Comparison of ENCODE assay signal across 8 mouse cellular contexts in genomic region chr9:37567892-37568604, GRCm38 (mm10). TPM values are rescaled to one million over a fixed set of nuclear protein-coding genes. Genes with fewer than 3 reads are reported as not detected.
DNase-seq lines count a peak whose midpoint lies in the region; ATAC-seq and TF ChIP-seq lines count a peak whose summit lies in the region.

No protein-coding gene starts in this region.

- peak overlapping the region; percentile 31 for H3K27ac ChIP-seq in gastrocnemius, adult 2 months
- peak overlapping the region; percentile 92 for H3K27ac ChIP-seq in cortical plate, adult 2 months (ENCODE audit: insufficient read depth, low read length)
- H3K27ac ChIP-seq in hindbrain, embryonic 14.5 days: no peak overlapping the region
- no peak overlapping the region for H3K27ac ChIP-seq in limb, embryonic 11.5 days (replicated peaks; ENCODE audit: low read depth, low read length)

- no peak overlapping the region for H3K9ac ChIP-seq in hindbrain, embryonic 14.5 days
- H3K9ac ChIP-seq in limb, embryonic 11.5 days (ENCODE audit: low read length): no peak overlapping the region

- TF ChIP-seq CTCF in gastrocnemius, adult 2 months (IDR thresholded peaks at IDR 0.05): no peak
- no peak for TF ChIP-seq CTCF in cortical plate, adult 2 months (IDR thresholded peaks at IDR 0.05; ENCODE audit: extremely low read depth, insufficient read depth, low read length)

- no peaks in the 10 kb centered on the region for H3K36me3 ChIP-seq in hindbrain, embryonic 14.5 days (replicated peaks; ENCODE audit: control insufficient read depth, insufficient read depth)
- H3K36me3 ChIP-seq in limb, embryonic 11.5 days (ENCODE audit: control insufficient read depth, insufficient read depth, low read length): no peaks in the 10 kb centered on the region

- no peaks in the 10 kb centered on the region for H3K9me3 ChIP-seq in hindbrain, embryonic 14.5 days (ENCODE audit: control insufficient read depth, low read length)
- no peaks in the 10 kb centered on the region for H3K9me3 ChIP-seq in limb, embryonic 11.5 days (ENCODE audit: control insufficient read depth, low read length)

- peaks cover 10% of the 10 kb centered on the region for H3K4me1 ChIP-seq in cortical plate, adult 2 months (ENCODE audit: control insufficient read depth, insufficient read depth, low read length)
- H3K4me1 ChIP-seq in hindbrain, embryonic 14.5 days (replicated peaks; ENCODE audit: control insufficient read depth, insufficient read depth, low read length): peaks cover 10% of the 10 kb centered on the region
- peaks cover 12% of the 10 kb centered on the region; the same call in 1 of the 2 replicates for H3K4me1 ChIP-seq in limb, embryonic 11.5 days (ENCODE audit: control insufficient read depth, insufficient read depth, low read length)

- peak; percentile 40; the same call in 1 of the 2 replicates for ATAC-seq in hindbrain, embryonic 14.5 days (ENCODE audit: low FRiP score)
- no peak for ATAC-seq in limb, embryonic 11.5 days (ENCODE audit: insufficient number of reproducible peaks, low FRiP score, low TSS enrichment, low read depth)

- 0 out of 2 replicates have a peak overlapping the region, but pooled peaks have one; percentile 20 for H3K4me2 ChIP-seq in hindbrain, embryonic 14.5 days (replicated peaks)
- H3K4me2 ChIP-seq in limb, embryonic 11.5 days (ENCODE audit: low read depth, severe bottlenecking): peak overlapping the region; percentile 12; the same call in 1 of the 2 replicates

- H3K4me3 ChIP-seq in gastrocnemius, adult 2 months: peak overlapping the region; percentile 52
- no peak overlapping the region for H3K4me3 ChIP-seq in cortical plate, adult 2 months (ENCODE audit: insufficient read depth, low read length)
- H3K4me3 ChIP-seq in hindbrain, embryonic 14.5 days (replicated peaks; ENCODE audit: low read length): no peak overlapping the region
- no peak overlapping the region for H3K4me3 ChIP-seq in limb, embryonic 11.5 days (ENCODE audit: low read depth, low read length)

- H3K27me3 ChIP-seq in hindbrain, embryonic 14.5 days (ENCODE audit: control insufficient read depth, insufficient read depth, low read length): no peaks in the 10 kb centered on the region
- H3K27me3 ChIP-seq in limb, embryonic 11.5 days (ENCODE audit: control insufficient read depth, insufficient read depth, low read length): no peaks in the 10 kb centered on the region

- DNase-seq in gastrocnemius, adult 2 months: no peak
- no peak for DNase-seq in gastrocnemius, postnatal 25 days
- DNase-seq in hindbrain, embryonic 14.5 days (ENCODE audit: low spot score): no peak
- DNase-seq in limb, embryonic 11.5 days (ENCODE audit: low spot score): peak; percentile 39
- DNase-seq in right cerebral cortex, adult 2 months (ENCODE audit: low spot score in 2 of 2): peak; percentile 66 to 73
- DNase-seq in embryo, embryonic 10 days (ENCODE audit: low spot score): no peak
- DNase-seq in cerebellum, postnatal 14 days: no peak

- intact Hi-C loops in gastrocnemius, adult 2 months (cut with DNase I): no loop called here

- 33% methylated on average over 15 of the region's 15 CpGs for WGBS in hindbrain, embryonic 14.5 days
- 22% methylated on average over 15 of the region's 15 CpGs for WGBS in limb, embryonic 11.5 days

- TF ChIP-seq POLR2A in cortical plate, adult 2 months (IDR thresholded peaks at IDR 0.05; ENCODE audit: extremely low read depth, insufficient read depth, low read length): no peak

RNA-seq across cellular contexts. Expression of gene Siae, which starts 12.6 kb away (rescaled TPM):
- total RNA-seq in gastrocnemius, adult 2 months (2021): 1 to 10 TPM; 4.1 to 4.6 TPM
- total RNA-seq in gastrocnemius, postnatal 25 days (2021): 1 to 10 TPM; 3.0 to 4.0 TPM
- 22.2 and 24.2 TPM in 2 replicates for polyA plus RNA-seq in cortical plate, adult 2 months (2012; rRNA removed)
- polyA plus RNA-seq in hindbrain, embryonic 14.5 days (2014; fragmentation: Nextera tagmentation; extraction: Ambion mirVana): 14.2 and 14.3 TPM in 2 replicates
- 5.0 and 7.2 TPM in 2 replicates for polyA plus RNA-seq in limb, embryonic 11.5 days (2014; fragmentation: Nextera tagmentation; extraction: Ambion mirVana)

RNA-seq across cellular contexts. Expression of gene Nrgn, which starts 15.3 kb away (rescaled TPM):
- total RNA-seq in gastrocnemius, adult 2 months (2021): under 1 TPM; 0.23 to 0.42 TPM
- total RNA-seq in gastrocnemius, postnatal 25 days (2021): under 1 TPM; 0.72 to 0.79 TPM
- polyA plus RNA-seq in cortical plate, adult 2 months (2012; rRNA removed): 2,488 and 2,563 TPM in 2 replicates
- 3.4 and 3.8 TPM in 2 replicates for polyA plus RNA-seq in hindbrain, embryonic 14.5 days (2014; fragmentation: Nextera tagmentation; extraction: Ambion mirVana)
- 1.7 and 2.6 TPM in 2 replicates for polyA plus RNA-seq in limb, embryonic 11.5 days (2014; fragmentation: Nextera tagmentation; extraction: Ambion mirVana)

RNA-seq across cellular contexts. Expression of gene Vsig2, which starts 29.0 kb away (rescaled TPM):
- total RNA-seq in gastrocnemius, adult 2 months (2021): 1 to 10 TPM; 2.6 to 3.2 TPM
- 1 to 10 TPM; 1.1 to 2.4 TPM for total RNA-seq in gastrocnemius, postnatal 25 days (2021)
- 6.6 and 7.6 TPM in 2 replicates for polyA plus RNA-seq in cortical plate, adult 2 months (2012; rRNA removed)
- 0.42 and 1.1 TPM in 2 replicates for polyA plus RNA-seq in hindbrain, embryonic 14.5 days (2014; fragmentation: Nextera tagmentation; extraction: Ambion mirVana)
- polyA plus RNA-seq in limb, embryonic 11.5 days (2014; fragmentation: Nextera tagmentation; extraction: Ambion mirVana): 0.55 and 0.87 TPM in 2 replicates

RNA-seq across cellular contexts. Expression of gene Esam, which starts 40.2 kb away (rescaled TPM):
- 10 to 100 TPM; 20.5 to 29.9 TPM for total RNA-seq in gastrocnemius, adult 2 months (2021)
- 10 to 100 TPM; 17.0 to 26.7 TPM for total RNA-seq in gastrocnemius, postnatal 25 days (2021)
- polyA plus RNA-seq in cortical plate, adult 2 months (2012; rRNA removed): 35.1 and 36.6 TPM in 2 replicates
- polyA plus RNA-seq in hindbrain, embryonic 14.5 days (2014; fragmentation: Nextera tagmentation; extraction: Ambion mirVana): 48.3 and 49.3 TPM in 2 replicates
- 27.4 and 30.4 TPM in 2 replicates for polyA plus RNA-seq in limb, embryonic 11.5 days (2014; fragmentation: Nextera tagmentation; extraction: Ambion mirVana)

RNA-seq across cellular contexts. Expression of gene Spa17, which starts 45.5 kb away (rescaled TPM):
- total RNA-seq in gastrocnemius, adult 2 months (2021): 1 to 10 TPM; 3.1 to 4.1 TPM
- total RNA-seq in gastrocnemius, postnatal 25 days (2021): 1 to 10 TPM; 2.0 to 3.4 TPM
- 4.8 and 5.0 TPM in 2 replicates for polyA plus RNA-seq in cortical plate, adult 2 months (2012; rRNA removed)
- polyA plus RNA-seq in hindbrain, embryonic 14.5 days (2014; fragmentation: Nextera tagmentation; extraction: Ambion mirVana): 10.2 and 14.1 TPM in 2 replicates
- 5.4 and 7.2 TPM in 2 replicates for polyA plus RNA-seq in limb, embryonic 11.5 days (2014; fragmentation: Nextera tagmentation; extraction: Ambion mirVana)

Comparison
In these comparisons a context has a peak if more than half of its experiments do, and no peak if none do; other contexts are left out.
1. DNase-seq: peak in limb, embryonic 11.5 days (single experiment) and right cerebral cortex, adult 2 months (2 of 2); none in gastrocnemius, adult 2 months (single experiment), gastrocnemius, postnatal 25 days (single experiment), hindbrain, embryonic 14.5 days (single experiment), embryo, embryonic 10 days (single experiment) and cerebellum, postnatal 14 days (0 of 2).
2. H3K27ac ChIP-seq: peak in gastrocnemius, adult 2 months (single experiment) and cortical plate, adult 2 months (single experiment); none in hindbrain, embryonic 14.5 days (single experiment) and limb, embryonic 11.5 days (single experiment).
3. RNA of gene Nrgn, which starts 15.3 kb away (polyA plus RNA-seq): 2,488 to 2,563 TPM in cortical plate, adult 2 months; 3.4 to 3.8 TPM in hindbrain, embryonic 14.5 days and 1.7 to 2.6 TPM in limb, embryonic 11.5 days; every median in the first group is over 100 times any median in the second.